Mouse (Mus musculus): ENCODE results near the gene Cdkn2d. TPM values are rescaled to one million over a fixed set of nuclear protein-coding genes. Genes with fewer than 3 reads are reported as not detected.
"Not testable (repeated sequence)": the region's sequence is repeated elsewhere in the genome, so short reads cannot be mapped to it uniquely, and the experiment has no call there.

Cdkn2d gene
- polyA plus RNA-seq, 1 experiment from 2014 or later: 55.3 TPM

GRCm38 (mm10) chr9:21314367-21315140 lies 23.3 kb upstream of the Cdkn2d start:
- no peak overlapping the region for H3K4me3 ChIP-seq
- H3K4me1 ChIP-seq: peaks cover 20% of the 10 kb centered on the region
- no peaks in the 10 kb centered on the region for H3K36me3 ChIP-seq
- no peak overlapping the region for H3K4me2 ChIP-seq
- H3K9me3 ChIP-seq: no peaks in the 10 kb centered on the region
- no peak for ATAC-seq (ENCODE audit: insufficient number of reproducible peaks, low FRiP score, low TSS enrichment, low read depth)
- H3K27ac ChIP-seq: no peak overlapping the region
- 67% methylated on average over 9 of the region's 9 CpGs for WGBS
- H3K27me3 ChIP-seq: peaks cover 17% of the 10 kb centered on the region
- no peak overlapping the region for H3K9ac ChIP-seq

GRCm38 (mm10) chr9:21313394-21313793 lies 22.2 kb upstream of the Cdkn2d start:
- Histone ChIP-seq H3K27me3 (peaks cover 17% of the 10 kb centered on the region), H3K4me2 (no peak overlapping the region), H3K27ac (no peak overlapping the region), H3K9me3 (no peaks in the 10 kb centered on the region), H3K36me3 (no peaks in the 10 kb centered on the region), H3K4me3 (no peak overlapping the region), H3K4me1 (peaks cover 20% of the 10 kb centered on the region), H3K9ac (no peak overlapping the region)
- WGBS: 8% methylated on average over 11 of the region's 11 CpGs
- ATAC-seq (ENCODE audit: insufficient number of reproducible peaks, low FRiP score, low TSS enrichment, low read depth): peak; percentile 28; the same call in 1 of the 2 replicates

- no peak for ATAC-seq (ENCODE audit: insufficient number of reproducible peaks, low FRiP score, low TSS enrichment, low read depth)
- Histone ChIP-seq H3K9me3 (no peaks in the 10 kb centered on the region), H3K4me2 (peak within 1 kb of the TSS; percentile 7), H3K27ac (no peak within 1 kb of the TSS), H3K4me1 (peaks cover 20% of the 10 kb centered on the region), H3K9ac (no peak within 1 kb of the TSS; the same call in 1 of the 2 replicates), H3K4me3 (peak within 1 kb of the TSS; percentile 33), H3K36me3 (no peaks in the 10 kb centered on the region), H3K27me3 (peaks cover 17% of the 10 kb centered on the region)
- WGBS: 14% methylated on average over 32 of the region's 35 CpGs
Measured at GRCm38 (mm10) chr9:21312134-21312533, 20.9 kb upstream of the Cdkn2d start, which contains the start of gene Ap1m2. Gene Ap1m2, minus strand, starts transcription at chr9:21312337.

GRCm38 (mm10) chr9:21311695-21312094 lies 20.5 kb upstream of the Cdkn2d start:
- Histone ChIP-seq H3K4me2 (peak overlapping the region; percentile 7; the same call in 1 of the 2 replicates), H3K9me3 (no peaks in the 10 kb centered on the region), H3K4me3 (peak overlapping the region; percentile 33), H3K36me3 (no peaks in the 10 kb centered on the region), H3K27me3 (peaks cover 17% of the 10 kb centered on the region), H3K4me1 (peaks cover 20% of the 10 kb centered on the region), H3K9ac (no peak overlapping the region), H3K27ac (no peak overlapping the region)
- ATAC-seq (ENCODE audit: insufficient number of reproducible peaks, low FRiP score, low TSS enrichment, low read depth): no peak
- WGBS: 26% methylated on average over 7 of the region's 7 CpGs

- H3K27me3 ChIP-seq: peaks cover 17% of the 10 kb centered on the region
- ATAC-seq (ENCODE audit: insufficient number of reproducible peaks, low FRiP score, low TSS enrichment, low read depth): no peak
- no peak overlapping the region for H3K4me3 ChIP-seq
- H3K9ac ChIP-seq: no peak overlapping the region
- H3K4me1 ChIP-seq: peaks cover 9% of the 10 kb centered on the region; the same call in 1 of the 2 replicates
- WGBS: 59% methylated on average over 15 of the region's 15 CpGs
- no peaks in the 10 kb centered on the region for H3K36me3 ChIP-seq
- H3K27ac ChIP-seq: no peak overlapping the region
- H3K9me3 ChIP-seq: no peaks in the 10 kb centered on the region
- no peak overlapping the region for H3K4me2 ChIP-seq
Measured at GRCm38 (mm10) chr9:21309150-21309741, 18.0 kb upstream of the Cdkn2d start.

GRCm38 (mm10) chr9:21305065-21305464 lies 13.9 kb upstream of the Cdkn2d start:
- Histone ChIP-seq H3K27ac (no peak overlapping the region), H3K4me2 (no peak overlapping the region), H3K9me3 (no peaks in the 10 kb centered on the region), H3K4me1 (no peaks in the 10 kb centered on the region), H3K9ac (no peak overlapping the region), H3K4me3 (no peak overlapping the region), H3K36me3 (no peaks in the 10 kb centered on the region), H3K27me3 (no peaks in the 10 kb centered on the region)
- no peak for ATAC-seq (ENCODE audit: insufficient number of reproducible peaks, low FRiP score, low TSS enrichment, low read depth)
- WGBS: 72% methylated on average over 7 of the region's 7 CpGs

- ATAC-seq (ENCODE audit: insufficient number of reproducible peaks, low FRiP score, low TSS enrichment, low read depth): no peak
- Histone ChIP-seq H3K9ac (no peak overlapping the region), H3K4me1 (no peaks in the 10 kb centered on the region), H3K9me3 (no peaks in the 10 kb centered on the region), H3K27me3 (no peaks in the 10 kb centered on the region), H3K27ac (no peak overlapping the region), H3K4me3 (no peak overlapping the region), H3K4me2 (no peak overlapping the region), H3K36me3 (no peaks in the 10 kb centered on the region)
- 82% methylated on average over 10 of the region's 10 CpGs for WGBS
Measured at GRCm38 (mm10) chr9:21299014-21299413, 7.8 kb upstream of the Cdkn2d start.

- Histone ChIP-seq H3K36me3 (no peaks in the 10 kb centered on the region), H3K27ac (no peak overlapping the region), H3K4me1 (peaks cover 22% of the 10 kb centered on the region), H3K4me2 (no peak overlapping the region; the same call in 1 of the 2 replicates), H3K4me3 (no peak overlapping the region), H3K27me3 (no peaks in the 10 kb centered on the region), H3K9ac (no peak overlapping the region), H3K9me3 (no peaks in the 10 kb centered on the region)
- 87% methylated on average over 3 of the region's 3 CpGs for WGBS
- no peak for ATAC-seq (ENCODE audit: insufficient number of reproducible peaks, low FRiP score, low TSS enrichment, low read depth)
Measured at GRCm38 (mm10) chr9:21292271-21292670, 1.1 kb upstream of the Cdkn2d start.

GRCm38 (mm10) chr9:21291868-21292267 lies 661 bp upstream of the Cdkn2d start:
- H3K4me2 ChIP-seq: peak overlapping the region; percentile 64
- not testable (repeated sequence) for H3K27me3 ChIP-seq; H3K36me3 ChIP-seq; H3K9me3 ChIP-seq; ATAC-seq (ENCODE audit: insufficient number of reproducible peaks, low FRiP score, low TSS enrichment, low read depth); H3K9ac ChIP-seq
- peak overlapping the region; percentile 76 for H3K4me3 ChIP-seq
- peak overlapping the region; percentile 82 for H3K27ac ChIP-seq
- WGBS: 15% methylated on average over 7 of the region's 7 CpGs
- H3K4me1 ChIP-seq: peaks cover 26% of the 10 kb centered on the region

GRCm38 (mm10) chr9:21290589-21290988 lies 618 bp downstream of the Cdkn2d start:
- Histone ChIP-seq H3K27me3 (no peaks in the 10 kb centered on the region), H3K4me2 (peak overlapping the region; percentile 74), H3K27ac (peak overlapping the region; percentile 82), H3K4me3 (peak overlapping the region; percentile 76), H3K4me1 (peaks cover 34% of the 10 kb centered on the region), H3K9me3 (no peaks in the 10 kb centered on the region), H3K36me3 (no peaks in the 10 kb centered on the region; the same call in 1 of the 2 replicates), H3K9ac (peak overlapping the region; percentile 64)
- ATAC-seq (ENCODE audit: insufficient number of reproducible peaks, low FRiP score, low TSS enrichment, low read depth): no peak
- WGBS: under 1% methylated on average over 20 of the region's 20 CpGs

- H3K4me2 ChIP-seq: peak overlapping the region; percentile 69; the same call in 1 of the 2 replicates
- H3K36me3 ChIP-seq: peaks cover 9% of the 10 kb centered on the region
- peaks cover 34% of the 10 kb centered on the region for H3K4me1 ChIP-seq
- no peak overlapping the region for H3K27ac ChIP-seq
- 81% methylated on average over 2 of the region's 2 CpGs for WGBS
- H3K9me3 ChIP-seq: no peaks in the 10 kb centered on the region
- no peak for ATAC-seq (ENCODE audit: insufficient number of reproducible peaks, low FRiP score, low TSS enrichment, low read depth)
- H3K9ac ChIP-seq: no peak overlapping the region
- H3K4me3 ChIP-seq: peak overlapping the region; percentile 76; the same call in 1 of the 2 replicates
- no peaks in the 10 kb centered on the region for H3K27me3 ChIP-seq
Measured at GRCm38 (mm10) chr9:21289337-21289671, 1.9 kb downstream of the Cdkn2d start.
